Mouse (Mus musculus): ENCODE data around the gene Agpat4. TPM values are rescaled to one million over a fixed set of nuclear protein-coding genes. Genes with fewer than 3 reads are reported as not detected.

Agpat4 gene
- polyA plus RNA-seq, 1 experiment = 35.2 TPM

- TF ChIP-seq POLR2A (IDR thresholded peaks at IDR 0.05; ENCODE audit: borderline replicate concordance, extremely low read depth, insufficient read depth, insufficient read length, poor library complexity, severe bottlenecking) (no peak), CTCF (IDR thresholded peaks at IDR 0.05; ENCODE audit: borderline replicate concordance, extremely low read depth, insufficient read depth, insufficient read length) (no peak)
- no peak for DNase-seq (ENCODE audit: low read depth)
Measured at GRCm38 (mm10) chr17:12264293-12264692, 145.8 kb downstream of the Agpat4 start.

DNA sequence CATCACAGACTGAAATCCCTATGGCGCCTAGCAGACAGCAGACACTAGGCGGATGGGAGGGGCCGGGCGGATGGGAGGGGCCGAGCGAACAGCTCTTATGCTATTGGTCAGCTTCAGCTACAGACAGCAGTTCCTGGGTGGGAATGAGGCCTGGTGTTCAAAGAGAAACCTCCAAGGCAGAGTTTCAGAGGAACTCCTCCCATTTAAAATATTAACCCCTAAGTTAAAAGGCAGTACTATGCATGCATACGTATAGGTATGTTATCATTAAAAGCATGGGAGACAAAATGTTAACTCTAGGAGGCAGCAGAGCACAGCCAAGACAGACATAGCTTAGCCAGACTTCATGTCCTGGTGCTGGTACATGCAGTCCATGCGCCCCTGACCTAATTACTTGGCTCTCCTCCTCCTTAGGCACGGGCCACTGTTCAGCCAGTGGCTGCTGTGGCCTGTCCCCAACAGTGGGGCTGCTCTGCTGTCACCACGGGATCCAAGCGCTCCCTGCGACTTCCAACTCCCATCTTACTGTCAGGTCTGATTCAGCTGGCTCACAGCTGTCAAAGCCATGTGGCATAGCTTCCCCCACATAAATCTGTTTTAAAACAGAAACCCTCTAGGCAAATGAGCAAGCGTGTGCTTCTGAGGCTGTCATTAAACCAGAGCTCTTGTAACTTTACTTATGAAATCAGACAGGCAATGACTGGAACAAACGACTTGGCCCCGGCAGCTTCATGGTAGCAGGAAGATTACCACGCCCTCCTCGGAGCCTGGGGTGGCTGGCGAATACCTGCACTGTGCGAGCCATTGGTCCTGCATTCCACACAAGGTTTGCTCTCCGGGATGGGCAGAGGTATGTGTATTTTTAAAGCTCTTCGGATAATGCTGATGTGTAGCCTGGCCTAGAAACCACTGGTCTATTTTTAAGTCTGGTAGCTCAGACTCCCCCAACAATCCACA lies 147.7 kb downstream of the Agpat4 start:
- peak; percentile 66 for DNase-seq (ENCODE audit: low read depth)
- peak; percentile 28; the same call in 1 of the 2 replicates for TF ChIP-seq CTCF (IDR thresholded peaks at IDR 0.05; ENCODE audit: borderline replicate concordance, extremely low read depth, insufficient read depth, insufficient read length)
- no peak for TF ChIP-seq POLR2A (IDR thresholded peaks at IDR 0.05; ENCODE audit: borderline replicate concordance, extremely low read depth, insufficient read depth, insufficient read length, poor library complexity, severe bottlenecking)

DNA sequence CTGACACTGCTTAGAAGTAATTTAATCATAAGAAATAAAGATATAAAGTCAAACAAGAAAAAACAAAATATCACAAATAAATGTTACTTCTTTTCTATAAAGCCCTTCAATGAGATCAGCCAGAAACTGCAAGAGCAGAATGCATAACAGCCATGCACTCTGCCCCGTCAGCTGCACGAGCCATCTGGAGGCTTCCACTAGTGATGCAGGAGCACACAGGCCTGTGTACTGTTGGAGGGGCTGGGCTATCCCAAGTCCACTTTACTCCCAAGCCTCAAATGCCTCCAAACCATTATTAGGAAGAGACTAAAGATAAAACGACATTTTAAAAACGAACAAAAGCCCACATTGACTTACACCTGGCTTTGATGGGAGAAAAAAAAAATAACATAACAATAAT lies 149.6 kb downstream of the Agpat4 start:
- peak; percentile 56 for DNase-seq (ENCODE audit: low read depth)

GRCm38 (mm10) chr17:12268538-12268937 lies 150.0 kb downstream of the Agpat4 start:
- DNase-seq (ENCODE audit: low read depth) = no peak
- TF ChIP-seq POLR2A (IDR thresholded peaks at IDR 0.05; ENCODE audit: borderline replicate concordance, extremely low read depth, insufficient read depth, insufficient read length, poor library complexity, severe bottlenecking) = no peak
- no peak for TF ChIP-seq CTCF (IDR thresholded peaks at IDR 0.05; ENCODE audit: borderline replicate concordance, extremely low read depth, insufficient read depth, insufficient read length)

More for the DNA sequence above, 149.6 kb downstream of the Agpat4 start:
- TF ChIP-seq CTCF (IDR thresholded peaks at IDR 0.05; ENCODE audit: borderline replicate concordance, extremely low read depth, insufficient read depth, insufficient read length) (no peak), POLR2A (IDR thresholded peaks at IDR 0.05; ENCODE audit: borderline replicate concordance, extremely low read depth, insufficient read depth, insufficient read length, poor library complexity, severe bottlenecking) (no peak)

Other genes starting within 250 kb of the Agpat4 start
- gene Map3k4, start 200.1 kb downstream of the Agpat4 start, polyA plus RNA-seq (2012; rRNA removed) = 18.3 and 28.6 TPM in 2 replicates

Data from brain, embryonic 14.5 days (tissue).